Mouse (Mus musculus) testis, adult 2 months (tissue): ENCODE measurements at regions not wholly inside any gene's neighbourhood (a gene's known extent, or its start where the extent isn't known, plus 50 kb on each side); places are given as distances from the start of the nearest gene placed in this dataset.

Experiments
- H3K27ac ChIP-seq: fragments of 200-500 bp; 2 replicates; pipeline ENCODE4 v1.5.1; 2012; ENCODE audit warnings: low read depth, low read length; ENCODE audit not compliant: control insufficient read depth, insufficient read depth
- H3K27me3 ChIP-seq: fragments of 200-500 bp; 2 replicates; pipeline ENCODE4 v1.6.1; 2012; ENCODE audit warnings: mild to moderate bottlenecking, low read length, moderate library complexity; ENCODE audit not compliant: control insufficient read depth, insufficient read depth
- H3K36me3 ChIP-seq: fragments of 200-500 bp; 2 replicates; pipeline ENCODE4 v1.6.1; 2012; ENCODE audit warnings: mild to moderate bottlenecking, low read length; ENCODE audit not compliant: control insufficient read depth, insufficient read depth
- H3K4me1 ChIP-seq: fragments of 200-500 bp; 2 replicates; pipeline ENCODE4 v1.6.1; 2012; ENCODE audit warnings: low read length; ENCODE audit not compliant: control insufficient read depth, insufficient read depth
- H3K4me3 ChIP-seq: fragments of 200-500 bp; 2 replicates; pipeline ENCODE4 v1.5.1; 2012; ENCODE audit warnings: low read depth, mild to moderate bottlenecking, low read length, moderate library complexity, mixed read lengths; ENCODE audit not compliant: control insufficient read depth
- CTCF ChIP-seq: fragments of 200-500 bp; IDR thresholded peaks from 2 replicates; pipeline ENCODE4 v1.5.1; 2012; ENCODE audit warnings: low read depth, mild to moderate bottlenecking, inconsistent platforms, low read length, moderate library complexity; ENCODE audit not compliant: control insufficient read depth, insufficient read depth, insufficient replicate concordance
- POLR2A ChIP-seq: fragments of 200-500 bp; IDR thresholded peaks from 2 replicates; pipeline ENCODE4 v1.6.1; 2012; ENCODE audit warnings: low read depth, mild to moderate bottlenecking, inconsistent platforms, low read length, moderate library complexity; ENCODE audit not compliant: control insufficient read depth

DNA sequence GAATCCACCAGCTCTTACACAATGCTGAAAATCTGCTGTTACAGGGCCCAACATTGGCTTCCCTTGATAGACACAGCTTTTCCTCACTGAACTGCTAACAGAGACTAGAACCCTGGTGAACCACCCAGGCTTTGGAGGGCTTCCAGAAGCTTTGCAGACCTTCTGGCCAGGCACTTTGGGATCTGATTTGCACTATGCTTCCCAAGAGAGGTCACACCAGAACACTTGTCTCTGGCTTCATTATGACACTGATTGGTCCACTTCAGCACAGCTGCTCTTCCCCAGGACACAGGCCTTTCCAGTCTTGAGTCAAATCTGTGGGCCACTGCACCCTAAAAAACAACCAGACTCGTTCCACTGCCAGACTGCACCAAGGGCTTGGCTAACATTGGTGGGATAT, 82.8 kb upstream of the Thbs1 start:
- Histone ChIP-seq H3K36me3 (no peaks in the 10 kb centered on the region), H3K4me1 (no peaks in the 10 kb centered on the region), H3K27ac (no peak overlapping the region), H3K4me3 (no peak overlapping the region), H3K27me3 (no peaks in the 10 kb centered on the region)
- TF ChIP-seq CTCF, result no peak
- TF ChIP-seq POLR2A, result no peak

DNA sequence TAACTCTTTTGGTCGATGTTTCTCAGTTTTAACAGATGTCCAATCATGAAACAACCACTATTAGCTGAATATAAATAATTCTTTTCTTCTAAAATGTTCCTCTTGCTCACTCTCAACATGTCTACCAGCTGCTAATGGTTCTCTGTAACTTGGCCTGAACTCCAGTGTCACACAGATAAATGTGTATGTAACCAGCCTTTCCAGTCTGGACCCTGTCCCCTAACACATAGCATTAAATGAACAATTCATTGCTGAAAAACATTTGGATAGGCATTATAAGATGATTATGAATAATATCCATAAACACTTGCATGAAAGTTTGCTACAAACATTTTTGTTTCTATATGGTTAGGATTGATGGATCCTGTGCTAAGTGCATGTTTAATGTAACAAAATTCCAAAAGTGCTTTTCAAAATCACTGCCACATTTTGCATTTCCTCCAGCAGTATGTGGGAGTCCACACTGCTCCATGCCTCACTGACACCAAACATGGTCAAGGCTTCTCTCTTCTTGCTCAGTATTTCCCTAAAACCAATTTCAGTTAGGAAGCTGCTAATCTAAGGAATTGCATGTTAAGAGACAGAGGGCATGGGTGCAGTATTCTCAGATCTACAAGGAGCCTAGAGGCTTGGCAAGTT, 82.1 kb upstream of the Thbs1 start:
- Histone ChIP-seq H3K27me3 (no peaks in the 10 kb centered on the region), H3K4me3 (no peak overlapping the region), H3K27ac (no peak overlapping the region), H3K36me3 (no peaks in the 10 kb centered on the region), H3K4me1 (no peaks in the 10 kb centered on the region)
- no peak for TF ChIP-seq CTCF
- TF ChIP-seq POLR2A, result no peak

DNA sequence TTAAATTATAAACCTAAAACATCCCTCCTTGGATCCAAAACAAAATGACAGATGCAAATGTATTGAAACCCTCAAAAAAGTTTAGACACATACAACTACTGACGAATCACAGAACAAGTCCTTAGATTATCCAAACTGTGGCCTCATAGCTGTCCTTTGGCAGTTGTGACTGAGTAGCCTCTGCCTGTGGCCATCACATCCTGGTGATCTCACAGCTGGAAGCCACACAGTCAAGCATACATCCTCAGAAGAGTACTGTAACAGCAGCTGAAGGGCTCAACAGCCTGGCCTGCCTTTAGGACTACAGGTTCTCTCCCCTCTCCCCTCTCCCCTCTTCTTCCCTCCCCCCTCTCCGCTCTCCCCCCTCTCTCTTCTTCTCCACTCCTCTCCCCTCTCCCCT, 80.0 kb upstream of the Thbs1 start:
- no peak for TF ChIP-seq CTCF
- no peak for TF ChIP-seq POLR2A
- no peaks in the 10 kb centered on the region for H3K36me3 ChIP-seq
- H3K4me1 ChIP-seq, result no peaks in the 10 kb centered on the region
- no peaks in the 10 kb centered on the region for H3K27me3 ChIP-seq
- no peak overlapping the region for H3K4me3 ChIP-seq
- no peak overlapping the region for H3K27ac ChIP-seq

DNA sequence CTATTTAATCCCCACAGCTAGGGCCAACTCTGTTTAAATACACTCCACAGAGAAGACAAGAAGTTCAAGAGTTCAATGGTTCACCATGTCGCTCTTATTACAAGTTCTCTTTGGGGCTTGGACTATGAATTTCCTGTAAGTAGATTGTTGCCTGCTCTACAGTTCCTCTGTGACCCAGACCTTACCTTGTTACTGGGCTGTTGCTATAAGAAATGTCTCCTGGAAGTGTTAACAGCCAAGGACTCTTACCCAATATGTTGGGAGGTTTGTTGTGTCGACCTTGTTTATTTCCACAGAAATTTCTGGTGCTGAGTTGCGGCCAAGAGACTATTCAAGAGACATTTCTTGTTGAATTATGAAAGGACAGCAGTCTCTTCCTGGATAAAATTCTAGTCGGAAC, 78.3 kb upstream of the Thbs1 start:
- Histone ChIP-seq H3K27ac (no peak overlapping the region), H3K4me3 (no peak overlapping the region), H3K4me1 (no peaks in the 10 kb centered on the region), H3K27me3 (no peaks in the 10 kb centered on the region), H3K36me3 (no peaks in the 10 kb centered on the region)
- TF ChIP-seq POLR2A (no peak), CTCF (no peak)

DNA sequence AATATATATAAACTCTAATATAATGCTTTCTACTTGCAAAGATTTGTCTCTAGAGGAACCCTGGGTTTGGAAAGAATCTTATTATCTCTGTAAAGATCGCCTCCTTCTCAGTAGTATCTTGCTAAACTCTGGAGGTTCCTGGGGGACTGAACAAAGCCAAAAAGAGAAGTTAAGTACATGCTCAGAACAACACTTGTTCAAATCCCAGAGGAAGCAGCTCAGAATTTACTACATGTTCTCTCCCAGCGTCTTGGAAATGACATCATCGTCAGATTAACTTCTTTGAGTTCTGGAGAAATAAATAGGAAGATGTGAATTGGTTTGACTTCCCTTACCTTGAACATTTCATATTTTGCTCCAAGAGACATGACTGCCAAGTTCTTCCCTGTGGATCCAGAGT, 77.7 kb upstream of the Thbs1 start:
- Histone ChIP-seq H3K36me3 (no peaks in the 10 kb centered on the region), H3K27me3 (no peaks in the 10 kb centered on the region), H3K4me3 (no peak overlapping the region), H3K27ac (no peak overlapping the region), H3K4me1 (no peaks in the 10 kb centered on the region)
- no peak for TF ChIP-seq POLR2A

DNA sequence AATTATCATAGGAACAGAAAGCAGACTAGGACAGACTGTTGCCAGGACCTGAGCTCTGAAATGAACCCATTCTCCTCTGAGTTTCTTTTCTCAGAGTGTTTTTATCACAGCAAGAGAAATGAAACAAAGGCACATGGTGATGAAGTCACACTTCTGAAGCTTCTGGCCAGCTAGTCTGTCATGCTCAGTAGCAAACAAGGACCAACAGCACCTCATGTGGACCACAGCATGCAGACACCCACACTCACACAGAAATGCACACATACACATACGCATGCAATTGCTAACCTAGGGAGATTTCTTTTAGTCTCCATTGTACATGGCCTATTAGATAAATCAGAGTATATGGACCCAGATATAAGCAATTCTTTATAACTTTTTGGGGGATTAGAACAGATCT, 76.3 kb upstream of the Thbs1 start:
- TF ChIP-seq CTCF (no peak), POLR2A (no peak)
- Histone ChIP-seq H3K27me3 (no peaks in the 10 kb centered on the region), H3K4me1 (no peaks in the 10 kb centered on the region), H3K27ac (no peak overlapping the region), H3K36me3 (no peaks in the 10 kb centered on the region), H3K4me3 (no peak overlapping the region)

DNA sequence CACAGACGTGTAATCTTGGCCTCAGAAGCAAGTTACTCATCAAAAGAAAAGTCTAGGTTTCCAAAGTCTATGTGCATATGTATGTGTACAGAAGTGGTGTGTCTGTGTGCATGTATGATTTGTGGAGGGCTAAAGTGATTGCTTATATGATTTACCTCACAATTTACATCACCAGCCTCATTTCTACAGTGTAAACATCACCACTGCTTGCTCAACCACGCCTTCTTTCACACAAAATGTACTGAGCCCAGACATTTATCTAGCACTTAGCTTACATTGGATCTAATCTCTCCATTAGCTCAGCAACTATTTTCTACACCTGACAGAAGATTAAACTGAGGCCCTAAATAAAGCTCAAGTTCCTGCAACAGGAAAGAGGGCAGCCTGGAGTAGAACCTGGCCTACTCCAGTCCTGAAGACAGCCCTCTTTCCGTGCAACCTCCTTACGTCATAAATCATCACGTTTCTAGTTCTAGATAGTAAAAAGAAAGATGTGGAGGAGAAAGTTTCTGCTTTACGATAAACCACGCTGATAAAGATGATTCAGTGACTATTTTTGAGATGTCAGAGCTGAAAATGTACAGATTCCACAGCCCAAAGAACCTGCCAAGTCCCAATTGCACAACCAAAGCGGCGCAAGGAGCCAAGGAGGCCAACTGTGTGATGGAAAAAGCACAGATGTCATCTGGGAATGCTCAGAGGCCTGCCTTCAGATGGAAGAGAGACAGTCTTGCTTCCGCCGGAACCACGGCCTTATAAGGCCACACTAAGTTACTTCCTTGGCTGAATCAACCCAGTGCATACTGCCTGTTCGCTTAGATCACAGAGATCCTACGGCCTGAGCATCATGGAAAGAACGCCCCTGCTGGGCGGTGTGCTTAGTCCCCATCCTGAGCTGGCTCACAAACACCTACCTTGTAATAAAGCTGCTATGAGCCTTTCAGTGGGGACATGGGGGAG, 72.5 kb upstream of the Thbs1 start:
- H3K4me3 ChIP-seq, result no peak overlapping the region
- no peak overlapping the region for H3K27ac ChIP-seq
- no peaks in the 10 kb centered on the region for H3K36me3 ChIP-seq
- TF ChIP-seq CTCF (no peak), POLR2A (no peak)
- H3K27me3 ChIP-seq, result no peaks in the 10 kb centered on the region
- no peaks in the 10 kb centered on the region for H3K4me1 ChIP-seq

DNA sequence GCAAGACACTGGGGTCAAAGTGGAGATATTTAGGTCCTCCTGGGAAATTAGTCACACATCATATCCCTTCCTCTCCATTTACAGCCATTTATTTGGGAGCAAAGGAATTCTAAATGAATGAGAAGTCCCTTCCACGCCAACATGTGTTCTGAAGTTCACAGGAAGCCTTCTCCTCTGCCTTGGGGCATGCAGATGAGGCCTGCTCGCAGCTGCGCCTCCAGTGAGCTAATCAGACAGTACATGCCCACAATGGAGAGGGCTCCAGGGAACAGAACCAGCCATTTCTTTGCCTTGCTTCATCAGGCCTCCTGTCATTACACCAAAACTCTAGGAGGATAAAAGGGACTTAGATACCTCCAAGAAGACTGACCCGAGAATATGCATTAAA, 71.9 kb upstream of the Thbs1 start:
- Histone ChIP-seq H3K27ac (no peak overlapping the region), H3K4me1 (no peaks in the 10 kb centered on the region), H3K27me3 (no peaks in the 10 kb centered on the region), H3K36me3 (no peaks in the 10 kb centered on the region), H3K4me3 (no peak overlapping the region)
- TF ChIP-seq POLR2A (no peak), CTCF (no peak)
